Mouse (Mus musculus): ENCODE results near the gene Ankrd10.

GRCm38 (mm10) chr8:11592296-11592695 is 43.3 kb downstream of the Ankrd10 start:
- TF ChIP-seq CTCF (IDR thresholded peaks at IDR 0.05; ENCODE audit: control insufficient read depth, insufficient read depth, insufficient read length): no peak
- TF ChIP-seq MAX (IDR thresholded peaks at IDR 0.05): no peak
- TF ChIP-seq USF1 (IDR thresholded peaks at IDR 0.05; ENCODE audit: low read depth): no peak
- TF ChIP-seq MYOD1 (IDR thresholded peaks at IDR 0.05; ENCODE audit: control insufficient read depth, insufficient read length, low read depth): no peak
- no peak for TF ChIP-seq MYOG (IDR thresholded peaks at IDR 0.05; ENCODE audit: control insufficient read depth, extremely low read depth, insufficient read length)

All from C2C12 (cell line).